Mouse (Mus musculus) gastrocnemius, postnatal 10 days (tissue): ENCODE measurements at regions not wholly inside any gene's neighbourhood (a gene's known extent, or its start where the extent isn't known, plus 50 kb on each side); places are given as distances from the start of the nearest gene placed in this dataset.

Experiments
- microRNA-seq, 2 experiments: library from miRNA; unstranded; fragments of <30 nt; microRNA quantifications; one replicate each; pipeline ENCODE4 v1.2.0; 2021

Small RNA genes lying in the stretch of these regions (microRNA-seq; reads per million reads assigned to microRNA genes)
- 0 reads per million in 2 experiments for gene Gm24973
